Mouse (Mus musculus) forebrain, embryonic 15.5 days (tissue): Measurements from ENCODE around the gene Prr14l. TPM values are rescaled to one million over a fixed set of nuclear protein-coding genes. Genes with fewer than 3 reads are reported as not detected.
"Not testable (repeated sequence)": the region's sequence is repeated elsewhere in the genome, so short reads cannot be mapped to it uniquely, and the experiment has no call there.

Source experiments
- ATAC-seq: fragments of 200-750 bp; cut with Nextera tagmentation; replicated peaks from 2 replicates; pipeline ENCODE4 v1.8.0; 2017; ENCODE audit warnings: mild to moderate bottlenecking, moderate TSS enrichment, moderate library complexity
- H3K27ac ChIP-seq: fragments of 300-500 bp; sonication (generic); replicated peaks from 2 replicates; pipeline ENCODE4 v1.5.1; 2015; ENCODE audit warnings: mild to moderate bottlenecking, inconsistent platforms
- H3K27me3 ChIP-seq: fragments of 300-500 bp; sonication (generic); 2 replicates; pipeline ENCODE4 v1.6.1; 2015; ENCODE audit warnings: inconsistent platforms
- H3K36me3 ChIP-seq: fragments of 300-500 bp; sonication (generic); 2 replicates; pipeline ENCODE4 v1.6.1; 2015; ENCODE audit warnings: mild to moderate bottlenecking, inconsistent platforms
- H3K4me1 ChIP-seq: fragments of 300-500 bp; sonication (generic); 2 replicates; pipeline ENCODE4 v1.6.1; 2015; ENCODE audit warnings: inconsistent platforms
- H3K4me2 ChIP-seq: fragments of 300-500 bp; sonication (generic); replicated peaks from 2 replicates; pipeline ENCODE4 v1.6.1; 2015; ENCODE audit warnings: mild to moderate bottlenecking, inconsistent platforms
- H3K4me3 ChIP-seq: fragments of 300-500 bp; sonication (generic); 2 replicates; pipeline ENCODE4 v1.5.1; 2015; ENCODE audit warnings: mild to moderate bottlenecking, inconsistent platforms
- H3K9ac ChIP-seq: fragments of 300-500 bp; sonication (generic); replicated peaks from 2 replicates; pipeline ENCODE4 v1.6.1; 2015; ENCODE audit warnings: mild to moderate bottlenecking, inconsistent platforms
- H3K9me3 ChIP-seq: fragments of 300-500 bp; sonication (generic); 2 replicates; pipeline ENCODE4 v1.6.1; 2016; ENCODE audit warnings: inconsistent platforms
- WGBS: fragments of 180-500 bp; shearing (Covaris S2); methylation state at CpG from one replicate; pipeline ENCODE4 v1.1.7; 2015; ENCODE audit warnings: mixed read lengths; 5-methylcytosine and 5-hydroxymethylcytosine counted together
- polyA plus RNA-seq: library from polyadenylated mRNA; unstranded; fragments of >200 nt; fragmentation: Nextera tagmentation; extraction: Ambion mirVana; gene quantifications from 2 replicates; pipeline ENCODE4 v1.2.1, GENCODE M21; 2015

The Prr14l gene
- polyA plus RNA-seq: 15.4 and 17.5 TPM in 2 replicates

- peak; percentile 94 for ATAC-seq
- H3K36me3 ChIP-seq: peaks cover 12% of the 10 kb centered on the region
- H3K4me3 ChIP-seq: peak within 1 kb of the TSS; percentile 91
- under 1% methylated on average over 50 of the region's 51 CpGs for WGBS
- H3K9ac ChIP-seq: peak within 1 kb of the TSS; percentile 94
- H3K27me3 ChIP-seq: no peaks in the 10 kb centered on the region
- peak within 1 kb of the TSS; percentile 62 for H3K4me2 ChIP-seq
- H3K27ac ChIP-seq: peak within 1 kb of the TSS; percentile 85
- peaks cover 38% of the 10 kb centered on the region for H3K4me1 ChIP-seq
- no peaks in the 10 kb centered on the region for H3K9me3 ChIP-seq
These were observed at the start of gene Prr14l for GRCm38 (mm10) chr5:32853731-32854507. Gene Prr14l (minus strand): TSS chr5:32854256.

GRCm38 (mm10) chr5:32886739-32887138 is 32.7 kb upstream of the Prr14l start:
- peaks cover 62% of the 10 kb centered on the region for H3K36me3 ChIP-seq
- H3K27me3 ChIP-seq: no peaks in the 10 kb centered on the region
- no peaks in the 10 kb centered on the region for H3K9me3 ChIP-seq
- H3K4me1 ChIP-seq: no peaks in the 10 kb centered on the region
- WGBS: 70% methylated on average over 3 of the region's 3 CpGs
- no peak overlapping the region for H3K27ac ChIP-seq
- no peak overlapping the region for H3K4me3 ChIP-seq
- no peak for ATAC-seq
- H3K4me2 ChIP-seq: no peak overlapping the region
- no peak overlapping the region for H3K9ac ChIP-seq

- WGBS: 97% methylated on average over 5 of the region's 5 CpGs
- H3K36me3 ChIP-seq: peaks cover 61% of the 10 kb centered on the region
- ATAC-seq: no peak
- no peaks in the 10 kb centered on the region for H3K27me3 ChIP-seq
- no peak overlapping the region for H3K9ac ChIP-seq
- no peak overlapping the region for H3K4me2 ChIP-seq
- H3K9me3 ChIP-seq: no peaks in the 10 kb centered on the region
- H3K4me1 ChIP-seq: no peaks in the 10 kb centered on the region
- H3K27ac ChIP-seq: no peak overlapping the region
- H3K4me3 ChIP-seq: no peak overlapping the region
These were observed 18.3 kb upstream of the Prr14l start for GRCm38 (mm10) chr5:32872346-32872745.

- Histone ChIP-seq H3K27ac (no peak overlapping the region), H3K4me1 (peaks cover 9% of the 10 kb centered on the region), H3K4me2 (no peak overlapping the region), H3K9ac (no peak overlapping the region), H3K36me3 (peaks cover 48% of the 10 kb centered on the region), H3K9me3 (no peaks in the 10 kb centered on the region), H3K4me3 (no peak overlapping the region), H3K27me3 (no peaks in the 10 kb centered on the region)
- no peak for ATAC-seq
- 95% methylated on average over 5 of the region's 5 CpGs for WGBS
These were observed 15.5 kb upstream of the Prr14l start for GRCm38 (mm10) chr5:32869389-32870024.

- Histone ChIP-seq H3K4me2 (peak within 1 kb of the TSS; percentile 64), H3K27me3 (no peaks in the 10 kb centered on the region), H3K27ac (peak within 1 kb of the TSS; percentile 65), H3K9ac (peak within 1 kb of the TSS; percentile 69), H3K9me3 (no peaks in the 10 kb centered on the region), H3K36me3 (peaks cover 14% of the 10 kb centered on the region), H3K4me1 (peaks cover 15% of the 10 kb centered on the region), H3K4me3 (peak within 1 kb of the TSS; percentile 65)
- ATAC-seq: peak; percentile 99
- WGBS: under 1% methylated on average over 57 of the region's 64 CpGs
These were observed 9.5 kb upstream of the Prr14l start, which contains the start of gene Depdc5 for GRCm38 (mm10) chr5:32863253-32864228. Gene Depdc5 (plus strand): TSS chr5:32863701.

- peaks cover 15% of the 10 kb centered on the region for H3K4me1 ChIP-seq
- no peak overlapping the region for H3K4me3 ChIP-seq
- no peak overlapping the region for H3K4me2 ChIP-seq
- 67% methylated on average over 6 of the region's 6 CpGs for WGBS
- no peak overlapping the region for H3K27ac ChIP-seq
- ATAC-seq: no peak
- H3K36me3 ChIP-seq: peaks cover 5% of the 10 kb centered on the region; the same call in 1 of the 2 replicates
- H3K9me3 ChIP-seq: no peaks in the 10 kb centered on the region
- H3K27me3 ChIP-seq: no peaks in the 10 kb centered on the region
- H3K9ac ChIP-seq: no peak overlapping the region
These were observed 8.5 kb upstream of the Prr14l start for GRCm38 (mm10) chr5:32862469-32863132.

GRCm38 (mm10) chr5:32861082-32861481 is 7.0 kb upstream of the Prr14l start:
- Histone ChIP-seq H3K4me1 (peaks cover 19% of the 10 kb centered on the region), H3K27me3 (no peaks in the 10 kb centered on the region), H3K9ac (no peak overlapping the region), H3K4me2 (no peak overlapping the region), H3K27ac (no peak overlapping the region), H3K36me3 (0 out of 2 replicates have a peak, but pooled peaks cover 2% of the 10 kb centered on the region), H3K4me3 (no peak overlapping the region), H3K9me3 (no peaks in the 10 kb centered on the region)
- 94% methylated on average over 1 of the region's 1 CpGs for WGBS
- ATAC-seq: no peak

GRCm38 (mm10) chr5:32857781-32858220 is 3.7 kb upstream of the Prr14l start:
- H3K4me3 ChIP-seq: peak overlapping the region; percentile 45
- H3K9me3 ChIP-seq: no peaks in the 10 kb centered on the region
- peak overlapping the region; percentile 45 for H3K4me2 ChIP-seq
- H3K36me3 ChIP-seq: no peaks in the 10 kb centered on the region
- H3K9ac ChIP-seq: peak overlapping the region; percentile 44
- H3K4me1 ChIP-seq: peaks cover 17% of the 10 kb centered on the region
- H3K27ac ChIP-seq: peak overlapping the region; percentile 67
- no peaks in the 10 kb centered on the region for H3K27me3 ChIP-seq
- no peak; the same call in 1 of the 2 replicates for ATAC-seq
- WGBS: 4% methylated on average over 6 of the region's 6 CpGs

GRCm38 (mm10) chr5:32855274-32855673 is 1.2 kb upstream of the Prr14l start:
- H3K4me3 ChIP-seq, ATAC-seq, H3K9me3 ChIP-seq, H3K27me3 ChIP-seq, H3K27ac ChIP-seq, H3K36me3 ChIP-seq, H3K4me2 ChIP-seq, H3K9ac ChIP-seq: not testable (repeated sequence)
- WGBS: 93% methylated on average over 3 of the region's 3 CpGs
- peaks cover 38% of the 10 kb centered on the region for H3K4me1 ChIP-seq

- Histone ChIP-seq H3K9ac (no peak overlapping the region), H3K36me3 (peaks cover 8% of the 10 kb centered on the region), H3K27me3 (no peaks in the 10 kb centered on the region), H3K4me1 (peaks cover 38% of the 10 kb centered on the region), H3K4me2 (no peak overlapping the region), H3K9me3 (no peaks in the 10 kb centered on the region), H3K27ac (peak overlapping the region; percentile 72), H3K4me3 (no peak overlapping the region)
- no peak for ATAC-seq
- 88% methylated on average over 4 of the region's 4 CpGs for WGBS
These were observed 762 bp upstream of the Prr14l start for GRCm38 (mm10) chr5:32854818-32855217.

- 66% methylated on average over 6 of the region's 6 CpGs for WGBS
- H3K9me3 ChIP-seq: no peaks in the 10 kb centered on the region
- H3K4me1 ChIP-seq: peaks cover 34% of the 10 kb centered on the region
- peaks cover 13% of the 10 kb centered on the region for H3K36me3 ChIP-seq
- peak overlapping the region; percentile 62 for H3K4me2 ChIP-seq
- peak overlapping the region; percentile 91 for H3K4me3 ChIP-seq
- no peaks in the 10 kb centered on the region for H3K27me3 ChIP-seq
- H3K27ac ChIP-seq: 0 out of 2 replicates have a peak overlapping the region, but pooled peaks have one; percentile 15
- ATAC-seq: no peak
- peak overlapping the region; percentile 33; the same call in 1 of the 2 replicates for H3K9ac ChIP-seq
These were observed 2.0 kb downstream of the Prr14l start for GRCm38 (mm10) chr5:32852026-32852425.
